Mouse (Mus musculus) spleen, adult 2 months (tissue): Measurements from ENCODE around the gene Olfr12. TPM values are rescaled to one million over a fixed set of nuclear protein-coding genes. Genes with fewer than 3 reads are reported as not detected.

Experiments
- DNase-seq, 2 experiments: peaks; one replicate each; pipeline versions ENCODE4 v3.0.0 to v3.0.0-alpha.2; 2012 to 2021; ENCODE audit warnings: low spot score in 2 of 2, low read depth in 1 of 2
- H3K27ac ChIP-seq: fragments of 200-500 bp; 2 replicates; pipeline ENCODE4 v1.5.1; 2012; ENCODE audit warnings: low read length, inconsistent platforms; ENCODE audit not compliant: insufficient read depth
- H3K27me3 ChIP-seq: fragments of 200-500 bp; 2 replicates; pipeline ENCODE4 v1.6.1; 2012; ENCODE audit warnings: mild to moderate bottlenecking, moderate library complexity, low read length, inconsistent platforms; ENCODE audit not compliant: control insufficient read depth, insufficient read depth
- H3K36me3 ChIP-seq: fragments of 200-500 bp; 2 replicates; pipeline ENCODE4 v1.6.1; 2012; ENCODE audit warnings: mild to moderate bottlenecking, low read length, inconsistent platforms; ENCODE audit not compliant: control insufficient read depth, insufficient read depth
- H3K4me1 ChIP-seq: fragments of 200-500 bp; 2 replicates; pipeline ENCODE4 v1.6.1; 2011; ENCODE audit warnings: inconsistent platforms; ENCODE audit not compliant: control insufficient read depth, insufficient read depth, insufficient read length
- H3K4me3 ChIP-seq: fragments of 200-500 bp; 2 replicates; pipeline ENCODE4 v1.5.1; 2011; ENCODE audit warnings: mild to moderate bottlenecking, inconsistent platforms; ENCODE audit not compliant: insufficient read depth, insufficient read length; ENCODE audit errors: extremely low read depth
- CTCF ChIP-seq: fragments of 200-500 bp; IDR thresholded peaks from 2 replicates; pipeline ENCODE4 v1.5.1; 2011; ENCODE audit warnings: mild to moderate bottlenecking, inconsistent platforms; ENCODE audit not compliant: insufficient read depth, insufficient read length, insufficient replicate concordance; ENCODE audit errors: extremely low read depth
- POLR2A ChIP-seq: fragments of 200-500 bp; IDR thresholded peaks from 2 replicates; pipeline ENCODE4 v1.6.1; 2011; ENCODE audit warnings: low read depth, low read length, inconsistent platforms
- WGBS: fragments of 180-500 bp; shearing (Covaris S2); methylation state at CpG from one replicate; pipeline ENCODE4 v1.1.7; 2018; 5-methylcytosine and 5-hydroxymethylcytosine counted together
- polyA plus RNA-seq: library from polyadenylated mRNA; depleted of rRNA; stranded (reverse); fragments of >200 nt; gene quantifications from 2 replicates; pipeline ENCODE4 v1.2.3, GENCODE M21; 2012; rRNA removed

Gene Olfr12
- polyA plus RNA-seq, result not detected in 2 replicates

- Histone ChIP-seq H3K27me3 (no peaks in the 10 kb centered on the region), H3K4me3 (no peak within 1 kb of the TSS), H3K36me3 (no peaks in the 10 kb centered on the region), H3K27ac (no peak within 1 kb of the TSS), H3K4me1 (no peaks in the 10 kb centered on the region)
- 66% methylated on average over 2 of the region's 2 CpGs for WGBS
- DNase-seq, result no peak
- TF ChIP-seq POLR2A, result no peak
- no peak for TF ChIP-seq CTCF
These were observed at the start of gene Olfr12 for GRCm38 (mm10) chr1:92617488-92617887. Gene Olfr12, plus strand, starts transcription at chr1:92617788.

DNA sequence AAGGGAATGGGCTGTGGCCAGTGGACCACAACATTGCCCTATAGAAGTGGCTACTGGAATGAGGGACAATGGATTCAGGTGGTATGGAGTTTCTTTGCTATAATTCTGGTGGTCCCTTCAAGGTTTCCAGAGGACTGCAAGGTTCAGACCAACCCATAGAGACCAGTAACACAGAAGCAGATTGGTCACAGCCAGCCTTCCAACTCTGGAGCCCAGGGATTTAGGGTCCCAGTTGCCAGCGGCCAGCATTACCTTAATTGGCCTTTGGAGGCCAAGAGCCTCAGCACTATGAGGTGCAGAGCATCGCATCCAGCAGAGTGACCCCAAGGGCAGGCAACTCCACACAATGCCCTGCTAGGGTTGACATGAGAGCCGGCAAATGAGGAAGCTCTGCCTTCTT lies 46.6 kb upstream of the Olfr12 start, which contains the start of gene Olfr1413:
TSS of gene Olfr1413 (plus strand) at position 301 of the 400 bp plus-strand sequence.
- 89% methylated on average over 3 of the region's 3 CpGs for WGBS
- no peaks in the 10 kb centered on the region for H3K36me3 ChIP-seq

GRCm38 (mm10) chr1:92585479-92585878 lies 32.1 kb upstream of the Olfr12 start, which contains the start of gene Olfr1412:
Gene Olfr1412, plus strand, starts transcription at chr1:92585779.
- no peaks in the 10 kb centered on the region for H3K36me3 ChIP-seq
- WGBS, result 89% methylated on average over 2 of the region's 2 CpGs
- no peaks in the 10 kb centered on the region for H3K27me3 ChIP-seq
- no peak for DNase-seq
- no peaks in the 10 kb centered on the region for H3K4me1 ChIP-seq
- H3K27ac ChIP-seq, result no peak within 1 kb of the TSS
- no peak within 1 kb of the TSS for H3K4me3 ChIP-seq
- TF ChIP-seq CTCF, result no peak
- TF ChIP-seq POLR2A, result no peak

More for the DNA sequence above, 46.6 kb upstream of the Olfr12 start, which contains the start of gene Olfr1413:
- no peak for DNase-seq
- no peak within 1 kb of the TSS for H3K27ac ChIP-seq
- no peaks in the 10 kb centered on the region for H3K4me1 ChIP-seq
- H3K4me3 ChIP-seq, result no peak within 1 kb of the TSS
- TF ChIP-seq CTCF (no peak), POLR2A (no peak)
- H3K27me3 ChIP-seq, result no peaks in the 10 kb centered on the region

GRCm38 (mm10) chr1:92594111-92594510 lies 23.5 kb upstream of the Olfr12 start, which contains the start of gene Olfr1411:
Gene Olfr1411, plus strand, starts transcription at chr1:92594411.
- Histone ChIP-seq H3K27me3 (no peaks in the 10 kb centered on the region), H3K27ac (no peak within 1 kb of the TSS), H3K4me1 (no peaks in the 10 kb centered on the region), H3K36me3 (no peaks in the 10 kb centered on the region), H3K4me3 (no peak within 1 kb of the TSS)
- TF ChIP-seq CTCF, result no peak
- no peak for TF ChIP-seq POLR2A
- DNase-seq, result no peak

DNA sequence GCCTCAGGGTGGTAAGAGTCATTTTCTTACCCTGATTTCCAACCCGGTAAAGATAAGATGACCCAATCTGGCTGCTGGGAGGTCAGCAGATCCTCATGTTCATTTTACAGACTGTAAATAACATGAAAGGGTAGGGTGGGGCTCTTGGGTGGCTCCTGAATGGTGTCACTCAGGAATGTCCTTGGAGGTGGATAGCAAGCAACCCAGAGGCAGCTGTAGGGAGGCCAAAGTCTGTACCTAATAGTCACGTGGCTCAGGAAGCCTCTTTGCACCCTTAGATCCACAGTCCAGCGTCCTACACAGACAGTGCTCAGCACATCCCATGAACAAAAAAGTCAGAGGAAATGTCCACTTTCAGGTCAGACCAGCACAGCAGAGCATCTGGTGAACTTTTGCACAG lies 21.6 kb upstream of the Olfr12 start:
- Histone ChIP-seq H3K4me1 (no peaks in the 10 kb centered on the region), H3K4me3 (no peak overlapping the region), H3K36me3 (no peaks in the 10 kb centered on the region), H3K27ac (no peak overlapping the region), H3K27me3 (no peaks in the 10 kb centered on the region)
- TF ChIP-seq CTCF, result no peak
- no peak for TF ChIP-seq POLR2A
- WGBS, result 79% methylated on average over 3 of the region's 3 CpGs
- no peak for DNase-seq

DNA sequence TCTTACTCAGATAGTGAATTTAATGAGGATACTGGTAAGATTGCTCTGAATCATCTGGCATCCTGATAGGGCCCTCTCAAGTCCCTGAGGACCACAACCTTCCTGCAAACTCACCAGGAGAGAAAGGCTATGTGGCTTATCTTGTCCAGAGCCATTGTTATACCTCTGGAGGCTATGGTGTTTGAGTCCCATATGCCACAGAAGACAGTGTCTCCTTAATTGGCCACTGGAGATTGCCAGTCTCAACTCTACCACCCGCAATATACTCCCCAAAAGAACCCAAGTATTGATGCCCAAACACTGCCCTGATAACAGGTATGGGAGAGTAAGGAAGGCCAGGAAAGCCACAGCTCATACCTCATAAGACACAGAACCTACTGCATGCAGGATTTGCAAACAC lies 12.1 kb upstream of the Olfr12 start, which contains the start of gene Olfr1410:
TSS of gene Olfr1410 (plus strand) at position 301 of the 400 bp plus-strand sequence.
- WGBS, result 55% methylated on average over 1 of the region's 1 CpGs
- Histone ChIP-seq H3K4me1 (no peaks in the 10 kb centered on the region), H3K4me3 (no peak within 1 kb of the TSS), H3K27ac (no peak within 1 kb of the TSS), H3K36me3 (no peaks in the 10 kb centered on the region), H3K27me3 (no peaks in the 10 kb centered on the region)
- TF ChIP-seq CTCF (no peak), POLR2A (no peak)
- DNase-seq, result no peak

DNA sequence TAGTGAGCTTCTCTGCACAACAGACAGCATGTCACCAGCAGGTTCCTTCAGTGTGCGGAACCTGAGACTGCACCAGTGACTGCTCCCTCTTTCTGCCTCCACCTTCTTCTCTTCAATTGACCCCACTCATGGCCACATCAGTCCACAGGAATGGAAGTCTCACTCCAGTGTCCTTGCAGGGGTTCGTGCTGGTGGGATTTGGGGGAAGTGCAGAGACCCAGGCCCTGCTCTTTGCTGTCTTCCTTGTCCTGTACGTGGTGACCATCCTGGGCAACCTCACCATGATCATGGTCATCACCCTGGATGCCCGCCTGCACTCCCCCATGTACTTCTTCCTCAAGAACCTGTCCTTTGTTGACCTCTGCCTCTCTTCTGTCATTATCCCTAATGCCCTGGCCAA lies 9.9 kb upstream of the Olfr12 start:
- H3K27ac ChIP-seq, result no peak overlapping the region
- no peaks in the 10 kb centered on the region for H3K36me3 ChIP-seq
- 75% methylated on average over 4 of the region's 4 CpGs for WGBS
- TF ChIP-seq CTCF (no peak), POLR2A (no peak)
- no peak overlapping the region for H3K4me3 ChIP-seq
- no peaks in the 10 kb centered on the region for H3K4me1 ChIP-seq
- H3K27me3 ChIP-seq, result no peaks in the 10 kb centered on the region
- DNase-seq, result no peak
